Mouse (Mus musculus) monocyte, adult 5-6 weeks (primary cell): ENCODE results near the gene Tmem234. TPM values are rescaled to one million over a fixed set of nuclear protein-coding genes. Genes with fewer than 3 reads are reported as not detected.
A peak's percentile ranks its signal among the peaks of the same experiment; 100 is the strongest.

Source experiments
- ATAC-seq: fragments of 153-309, 156-312 bp; replicated peaks from 2 replicates; pipeline ENCODE4 v1.8.0; 2017; ENCODE audit warnings: mild to moderate bottlenecking; ENCODE audit not compliant: low TSS enrichment, insufficient number of reproducible peaks, severe bottlenecking, poor library complexity, low FRiP score
- total RNA-seq: library from RNA; stranded (forward); fragments of 200-1000, 200-491, 200-594 nt; gene quantifications from 3 replicates; pipeline ENCODE4 v1.2.3, GENCODE M21; 2017

Tmem234 gene
- total RNA-seq, 1 experiment from 2014 or later = 189 TPM

DNA sequence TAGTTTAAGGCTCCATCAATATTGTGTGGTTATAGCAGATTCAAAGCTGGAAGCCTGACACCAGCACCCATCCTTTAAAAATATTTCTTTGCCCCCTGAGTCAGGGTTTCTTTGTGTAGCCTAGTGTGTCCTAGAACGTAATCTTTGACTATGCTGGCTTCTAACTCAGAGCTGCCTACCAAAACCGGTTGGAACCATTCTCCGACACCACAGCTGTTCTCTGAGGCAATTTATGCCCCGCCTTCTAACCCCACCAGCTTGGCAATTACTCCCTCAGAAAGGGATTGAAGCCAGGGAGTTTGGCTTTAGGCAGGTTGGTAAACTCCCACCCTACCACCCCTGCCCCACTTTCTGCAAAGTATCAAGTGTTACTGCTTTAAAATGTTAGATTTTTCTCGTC lies 41.3 kb downstream of the Tmem234 start:
- ATAC-seq = no peak

GRCm38 (mm10) chr4:129645204-129645603 lies 44.7 kb downstream of the Tmem234 start:
- no peak for ATAC-seq

- no peak for ATAC-seq
These were observed 48.2 kb downstream of the Tmem234 start for GRCm38 (mm10) chr4:129648656-129649055.

DNA sequence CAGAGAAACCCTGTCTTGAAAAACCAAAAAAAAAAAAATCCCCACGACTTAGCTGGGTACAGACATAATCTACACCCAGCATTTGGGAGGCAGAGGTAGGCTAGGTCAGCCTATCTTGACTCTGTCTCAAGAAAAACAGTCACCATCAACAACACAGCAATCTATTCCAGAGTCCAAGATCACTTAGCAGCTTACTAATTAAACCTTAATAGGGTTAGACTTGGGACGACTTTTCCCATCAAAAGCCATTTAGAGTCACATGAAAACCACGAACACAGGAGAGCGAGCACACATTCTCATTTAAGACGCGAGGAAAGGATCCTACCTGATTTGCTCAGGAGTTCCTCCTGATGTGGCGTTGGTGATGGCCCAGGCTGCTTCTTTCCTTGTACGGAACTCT lies 49.9 kb downstream of the Tmem234 start:
- ATAC-seq = no peak

DNA sequence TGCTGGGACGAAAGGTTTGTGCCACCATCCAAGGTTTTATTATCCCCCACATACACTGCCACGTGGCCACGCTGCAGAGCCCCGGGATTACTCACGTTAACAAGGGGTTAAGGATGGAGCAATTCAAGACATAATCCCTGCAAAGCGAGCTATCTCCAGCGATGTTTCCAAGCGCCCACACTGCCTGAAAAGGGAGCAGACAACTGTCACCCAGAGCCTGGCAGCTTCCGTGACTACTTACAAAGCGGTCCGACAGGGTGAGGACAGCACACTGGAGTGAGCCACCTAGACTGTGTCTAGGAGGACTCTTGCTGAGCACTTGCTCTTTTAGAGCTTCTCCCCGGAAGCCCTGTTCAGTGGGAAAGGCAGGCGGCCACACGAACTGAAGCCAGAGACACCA lies 54.3 kb downstream of the Tmem234 start:
- ATAC-seq = no peak

- ATAC-seq = no peak
These were observed 61.1 kb downstream of the Tmem234 start for GRCm38 (mm10) chr4:129661584-129661983.

DNA sequence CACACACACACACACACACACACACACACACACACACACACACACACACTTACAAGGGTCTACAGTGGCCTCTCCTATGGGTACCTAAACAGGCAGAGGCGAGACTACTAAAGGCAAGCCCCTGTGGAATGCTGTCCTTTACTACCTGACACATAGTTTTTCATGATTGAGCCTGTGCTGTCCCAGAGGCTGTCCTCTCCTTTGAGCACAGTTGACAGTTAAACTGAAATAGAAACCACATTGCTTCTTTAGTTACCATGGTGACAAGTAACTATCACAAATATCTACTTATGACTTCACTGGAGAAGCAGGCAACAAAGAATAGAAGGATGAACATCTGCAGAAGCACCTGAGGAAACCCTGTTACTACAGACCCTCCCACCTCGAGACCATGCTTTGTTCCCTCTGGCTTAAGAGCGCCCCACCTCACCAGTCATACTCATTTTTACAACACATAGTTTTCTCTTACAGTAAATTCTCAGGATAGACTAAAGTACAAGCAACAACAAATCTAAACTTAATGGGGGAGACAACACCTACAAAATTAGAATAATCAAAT lies 61.9 kb downstream of the Tmem234 start:
- no peak for ATAC-seq

DNA sequence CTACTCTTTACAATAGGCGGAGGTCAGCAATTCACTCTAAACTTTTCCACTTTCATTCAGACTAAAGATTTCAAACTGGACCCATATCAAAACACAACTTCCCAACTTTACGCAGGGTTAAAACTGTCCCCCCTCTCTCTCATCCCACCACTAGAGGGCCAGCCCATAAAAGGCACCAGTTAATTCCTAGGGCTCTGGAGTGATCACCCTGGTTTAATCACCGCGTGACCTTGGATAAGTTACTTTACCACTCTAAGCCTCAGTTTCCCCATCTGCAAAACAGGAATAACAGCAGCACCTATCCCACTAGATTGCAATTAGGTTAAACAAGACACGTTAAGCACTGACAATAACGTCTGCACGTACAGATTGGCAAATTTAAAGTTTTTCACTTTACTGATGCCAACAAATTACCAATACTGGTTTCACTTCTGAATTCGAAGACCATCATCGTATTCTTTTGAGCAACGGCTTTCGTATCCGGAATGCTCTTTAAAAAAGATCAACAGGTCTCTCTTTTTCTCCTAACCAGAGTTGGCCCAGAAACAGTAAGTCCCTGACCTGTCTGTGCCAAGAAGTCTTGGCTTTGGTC lies 71.1 kb downstream of the Tmem234 start:
- ATAC-seq = 0 out of 2 replicates have a peak, but pooled peaks have one; percentile 40

GRCm38 (mm10) chr4:129672083-129672877 lies 71.8 kb downstream of the Tmem234 start, which contains the start of gene Kpna6:
Gene Kpna6, minus strand, starts transcription at chr4:129672767.
- peak; percentile 97 for ATAC-seq

GRCm38 (mm10) chr4:129672878-129673449 lies 72.5 kb downstream of the Tmem234 start:
- no peak; the same call in 1 of the 2 replicates for ATAC-seq

Other genes with a start within 250 kb of the Tmem234 start
- 1.7 to 7.3 TPM (median 4.5 TPM) in 3 replicates for gene Zbtb8a, start 222.6 kb upstream of the Tmem234 start, total RNA-seq
- gene Zbtb8b, start 159.8 kb upstream of the Tmem234 start, total RNA-seq = not detected in 3 replicates
- 52.2 to 66.3 TPM (median 52.5 TPM) in 3 replicates for gene Bsdc1, start 139.1 kb upstream of the Tmem234 start, total RNA-seq
- not detected in 3 replicates for gene Tssk3, start 109.6 kb upstream of the Tmem234 start, total RNA-seq
- gene Fam229a, start 109.5 kb upstream of the Tmem234 start, total RNA-seq = not detected in 3 replicates
- 11.7 to 14.4 TPM (median 14.4 TPM) in 3 replicates for gene Marcksl1, start 87.1 kb upstream of the Tmem234 start, total RNA-seq
- gene Hdac1, start 58.0 kb upstream of the Tmem234 start, total RNA-seq = 62.9 to 100 TPM (median 82.2 TPM) in 3 replicates
- 122 to 412 TPM (median 167 TPM) in 3 replicates for gene Lck, start 27.0 kb upstream of the Tmem234 start, total RNA-seq
- gene Fam167b, start 22.1 kb upstream of the Tmem234 start, total RNA-seq = not detected in 3 replicates
- 109 to 129 TPM (median 125 TPM) in 3 replicates for gene Eif3i, start within 50 bp of the Tmem234 start, total RNA-seq
- gene Dcdc2b, start 13.6 kb downstream of the Tmem234 start, total RNA-seq = 0.78 TPM in 1 of 3 replicates, not detected in the others
- gene Iqcc, start 18.4 kb downstream of the Tmem234 start, total RNA-seq = 13.5 to 20.9 TPM (median 15.1 TPM) in 3 replicates
- gene Ccdc28b, start 23.3 kb downstream of the Tmem234 start, total RNA-seq = 30.9 to 112 TPM (median 62.0 TPM) in 3 replicates
- 27.6 to 67.4 TPM (median 64.4 TPM) in 3 replicates for gene Txlna, start 40.4 kb downstream of the Tmem234 start, total RNA-seq
- 16.8 to 32.2 TPM (median 18.2 TPM) in 3 replicates for gene Kpna6, start 72.1 kb downstream of the Tmem234 start, total RNA-seq
- 4.0 to 6.4 TPM (median 4.1 TPM) in 3 replicates for gene Tmem39b, start 96.2 kb downstream of the Tmem234 start, total RNA-seq
- 89.2 to 110 TPM (median 89.5 TPM) in 3 replicates for gene Khdrbs1, start 141.6 kb downstream of the Tmem234 start, total RNA-seq
- gene Ptp4a2, start 210.6 kb downstream of the Tmem234 start, total RNA-seq = 478 to 539 TPM (median 505 TPM) in 3 replicates